Mouse (Mus musculus) liver, embryonic 14.5 days (tissue): ENCODE measurements at regions not wholly inside any gene's neighbourhood (a gene's known extent, or its start where the extent isn't known, plus 50 kb on each side); places are given as distances from the start of the nearest gene placed in this dataset.

Source experiments
- ATAC-seq: fragments of 200-750 bp; cut with Nextera tagmentation; 2 replicates; pipeline ENCODE4 v1.8.0; 2017; ENCODE audit warnings: moderate number of reproducible peaks, mild to moderate bottlenecking, moderate library complexity; ENCODE audit not compliant: insufficient read depth
- DNase-seq, 3 experiments: peaks; one replicate each; pipeline ENCODE4 v3.0.0-alpha.2; 2012 to 2013; ENCODE audit warnings: low read depth in 3 of 3, low spot score in 3 of 3
- H3K27ac ChIP-seq: fragments of 300-500 bp; sonication (generic); 2 replicates; pipeline ENCODE4 v1.5.1; 2014; ENCODE audit warnings: moderate library complexity, mild to moderate bottlenecking, control low read depth, inconsistent platforms
- H3K27me3 ChIP-seq: fragments of 300-500 bp; sonication (generic); 2 replicates; pipeline ENCODE4 v1.6.1; 2014; ENCODE audit warnings: mild to moderate bottlenecking, low read length, moderate library complexity; ENCODE audit not compliant: control insufficient read depth, insufficient read depth
- H3K36me3 ChIP-seq: fragments of 300-500 bp; sonication (generic); replicated peaks from 2 replicates; pipeline ENCODE4 v1.6.1; 2014; ENCODE audit warnings: low read depth; ENCODE audit not compliant: control insufficient read depth, insufficient read depth
- H3K4me1 ChIP-seq, 2 experiments: fragments of 200-500 bp in 1 of 2; fragments of 300-500 bp in 1 of 2; sonication (generic) in 1 of 2; replicated peaks; 2 replicates each; pipeline ENCODE4 v1.6.1; 2012 to 2014; ENCODE audit warnings: antibody characterized with exemption in 1 of 2, inconsistent platforms in 1 of 2, low read length in 1 of 2; ENCODE audit not compliant: control insufficient read depth in 2 of 2, insufficient read depth in 2 of 2
- H3K4me2 ChIP-seq: fragments of 300-500 bp; sonication (generic); 2 replicates; pipeline ENCODE4 v1.6.1; 2014; ENCODE audit warnings: low read depth, mild to moderate bottlenecking, control low read depth, moderate library complexity
- H3K4me3 ChIP-seq, 2 experiments: fragments of 200-500 bp in 1 of 2; fragments of 300-500 bp in 1 of 2; sonication (generic) in 1 of 2; 2 replicates each; pipeline ENCODE4 v1.5.1; 2012 to 2014; ENCODE audit warnings: low read depth in 2 of 2, low read length in 2 of 2, mild to moderate bottlenecking in 2 of 2, control low read depth in 1 of 2, inconsistent platforms in 1 of 2, moderate library complexity in 1 of 2; ENCODE audit not compliant: insufficient read depth in 1 of 2
- H3K9ac ChIP-seq: fragments of 300-500 bp; sonication (generic); replicated peaks from 2 replicates; pipeline ENCODE4 v1.6.1; 2014; ENCODE audit warnings: mild to moderate bottlenecking, control low read depth, moderate library complexity
- H3K9me3 ChIP-seq: fragments of 300-500 bp; sonication (generic); 2 replicates; pipeline ENCODE4 v1.6.1; 2016; ENCODE audit warnings: low read length, mixed read lengths; ENCODE audit not compliant: control insufficient read depth
- CTCF ChIP-seq: IDR thresholded peaks from 2 replicates; pipeline ENCODE4 v1.5.1; 2016; ENCODE audit warnings: antibody characterized with exemption, low read depth, control low read depth
- EP300 ChIP-seq: IDR thresholded peaks from 2 replicates; pipeline ENCODE4 v1.6.1; 2016; ENCODE audit warnings: antibody characterized with exemption, low read depth
- WGBS: fragments of 180-500 bp; shearing (Covaris S2); extraction: QIAGEN DNeasy Blood & Tissue Kit; methylation state at CpG from one replicate; pipeline ENCODE4 v1.1.7; 2014; ENCODE audit not compliant: insufficient replicate concordance; 5-methylcytosine and 5-hydroxymethylcytosine counted together

- H3K27me3 ChIP-seq: no peaks in the 10 kb centered on the region
- no peak overlapping the region for H3K9ac ChIP-seq
- H3K4me2 ChIP-seq: no peak overlapping the region
- no peak overlapping the region for H3K27ac ChIP-seq
- no peak for DNase-seq
- 50% methylated on average over 3 of the region's 3 CpGs for whole genome bisulfite sequencing
- H3K9me3 ChIP-seq: no peaks in the 10 kb centered on the region
- TF ChIP-seq EP300: no peak
- no peak for TF ChIP-seq CTCF
- ATAC-seq: no peak
- H3K36me3 ChIP-seq: no peaks in the 10 kb centered on the region
- no peak overlapping the region for H3K4me3 ChIP-seq
- H3K4me1 ChIP-seq: peaks cover 0 to 2% of the 10 kb centered on the region in 2 experiments; a peak in 1 of 4 replicates
These were observed 273.5 kb upstream of the Chd6 start for GRCm38 (mm10) chr2:161382411-161382810.

- Histone ChIP-seq H3K4me2 (no peak overlapping the region), H3K27ac (no peak overlapping the region), H3K4me3 (no peak overlapping the region), H3K9ac (no peak overlapping the region), H3K27me3 (no peaks in the 10 kb centered on the region), H3K4me1 (peaks cover 0 to 2% of the 10 kb centered on the region in 2 experiments; a peak in 1 of 4 replicates), H3K9me3 (no peaks in the 10 kb centered on the region), H3K36me3 (no peaks in the 10 kb centered on the region)
- DNase-seq (peak in 1 of 3 experiments; percentile 0), ATAC-seq (peak; percentile 65; the same call in 1 of the 2 replicates)
- WGBS: 57% methylated on average over 4 of the region's 4 CpGs
- TF ChIP-seq CTCF: no peak
These were observed 269.4 kb upstream of the Chd6 start for GRCm38 (mm10) chr2:161378313-161378712.

GRCm38 (mm10) chr2:161362325-161362724 is 253.4 kb upstream of the Chd6 start:
- Histone ChIP-seq H3K4me1 (no peaks in the 10 kb centered on the region), H3K36me3 (no peaks in the 10 kb centered on the region), H3K27ac (no peak overlapping the region), H3K4me3 (no peak overlapping the region), H3K9me3 (no peaks in the 10 kb centered on the region), H3K4me2 (no peak overlapping the region), H3K27me3 (no peaks in the 10 kb centered on the region), H3K9ac (no peak overlapping the region)
- ATAC-seq: no peak
- DNase-seq: no peak
- 53% methylated on average over 3 of the region's 3 CpGs for WGBS
- no peak for TF ChIP-seq EP300
- no peak for TF ChIP-seq CTCF

- Histone ChIP-seq H3K4me3 (no peak overlapping the region), H3K4me2 (no peak overlapping the region), H3K9ac (no peak overlapping the region), H3K27ac (no peak overlapping the region), H3K4me1 (no peaks in the 10 kb centered on the region), H3K36me3 (no peaks in the 10 kb centered on the region), H3K9me3 (no peaks in the 10 kb centered on the region), H3K27me3 (no peaks in the 10 kb centered on the region)
- TF ChIP-seq EP300: no peak
- TF ChIP-seq CTCF: no peak
- ATAC-seq (no peak), DNase-seq (no peak)
- 41% methylated on average over 4 of the region's 4 CpGs for WGBS
These were observed 240.2 kb upstream of the Chd6 start for GRCm38 (mm10) chr2:161349110-161349509.

- TF ChIP-seq EP300: no peak
- no peak for TF ChIP-seq CTCF
- Histone ChIP-seq H3K36me3 (no peaks in the 10 kb centered on the region), H3K4me1 (peaks cover 0 to 18% of the 10 kb centered on the region in 2 experiments; a peak in 3 of 4 replicates), H3K4me2 (no peak overlapping the region), H3K27ac (no peak overlapping the region), H3K27me3 (no peaks in the 10 kb centered on the region), H3K9me3 (no peaks in the 10 kb centered on the region), H3K9ac (no peak overlapping the region), H3K4me3 (no peak overlapping the region)
- ATAC-seq: no peak
- 49% methylated on average over 2 of the region's 2 CpGs for WGBS
- DNase-seq: no peak
These were observed 235.1 kb upstream of the Chd6 start for GRCm38 (mm10) chr2:161344018-161344417.
